Mouse (Mus musculus): Measurements from ENCODE around the gene Tmem140.

DNA sequence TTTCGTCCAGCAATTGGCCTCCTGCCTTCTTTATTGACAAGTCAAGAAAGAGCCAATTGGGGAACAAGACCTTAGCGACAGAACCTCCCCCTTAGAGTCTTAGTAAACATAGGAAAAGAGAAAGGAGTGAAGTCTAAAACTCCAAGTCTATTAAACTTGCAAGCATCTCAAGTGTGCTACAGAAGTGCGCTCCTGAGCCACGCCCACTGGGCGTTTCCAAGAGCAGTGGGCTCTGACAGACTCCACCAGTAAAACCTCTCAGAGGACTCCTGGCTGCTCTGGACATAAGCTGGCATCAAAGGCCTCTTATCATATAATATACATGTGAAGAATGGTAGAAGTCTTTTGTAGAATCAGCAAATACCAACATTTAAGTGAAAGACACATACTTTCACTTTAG is 40.5 kb downstream of the Tmem140 start:
- TF ChIP-seq TCF12 (IDR thresholded peaks at IDR 0.05; ENCODE audit: low read depth, low read length): no peak
- no peak for TF ChIP-seq CTCF (IDR thresholded peaks at IDR 0.05 in 2 of 3, conservative IDR thresholded peaks at IDR 0.05 in 1 of 3; ENCODE audit: control insufficient read depth in 1 of 3, insufficient read depth in 1 of 3, low read depth in 2 of 3, low read length in 3 of 3, poor library complexity in 1 of 3, severe bottlenecking in 1 of 3)
- TF ChIP-seq MYC (IDR thresholded peaks at IDR 0.05; ENCODE audit: low read depth, low read length): no peak
- TF ChIP-seq TAL1 (IDR thresholded peaks at IDR 0.05; ENCODE audit: low read length): no peak
- no peak for TF ChIP-seq ETS1 (IDR thresholded peaks at IDR 0.05; ENCODE audit: low read depth, low read length)
- TF ChIP-seq EP300 (IDR thresholded peaks at IDR 0.05; ENCODE audit: low read depth in 1 of 2, low read length in 2 of 2): no peak
- TF ChIP-seq POLR2A (IDR thresholded peaks at IDR 0.05; ENCODE audit: control insufficient read depth in 1 of 2, insufficient read depth in 1 of 2, low read depth in 1 of 2, low read length in 2 of 2, poor library complexity in 1 of 2): no peak

All from MEL (cell line).